Mouse (Mus musculus): ENCODE results near the gene Slc22a4. TPM values are rescaled to one million over a fixed set of nuclear protein-coding genes. Genes with fewer than 3 reads are reported as not detected.

The Slc22a4 gene
- total RNA-seq, 4 experiments from 2014 or later: 5.4 to 8.6 (median 6.9) TPM

Other genes starting within 250 kb of the Slc22a4 start
- 1 to 10 TPM; 1.6 to 6.3 (median 3.3) TPM for gene Gm12216, start 168.8 kb downstream of the Slc22a4 start, total RNA-seq (2022)
- gene Slc22a5, start 136.4 kb downstream of the Slc22a4 start, total RNA-seq (2022): 10 to 100 TPM in 2 of 4 experiments, 1 to 10 TPM in 2; 8.9 to 14.0 (median 9.9) TPM
- gene Slc22a21, start 47.8 kb downstream of the Slc22a4 start, total RNA-seq (2022): 1 to 10 TPM; 1.7 to 3.0 (median 1.7) TPM
- 10 to 100 TPM; 13.9 to 20.5 (median 15.7) TPM for gene Pdlim4, start 40.9 kb upstream of the Slc22a4 start, total RNA-seq (2022)
- 10 to 100 TPM; 18.1 to 22.4 (median 20.0) TPM for gene P4ha2, start 72.0 kb upstream of the Slc22a4 start, total RNA-seq (2022)
- not detected for gene Csf2, start 221.6 kb upstream of the Slc22a4 start, total RNA-seq (2022)
- gene Il3, start 239.2 kb upstream of the Slc22a4 start, total RNA-seq (2022): not detected

Measured in left cerebral cortex, adult 8-10 months (tissue).